Mouse (Mus musculus): ENCODE measurements around the gene Senp5. TPM values are rescaled to one million over a fixed set of nuclear protein-coding genes. Genes with fewer than 3 reads are reported as not detected.
A peak's percentile ranks its signal among the peaks of the same experiment; 100 is the strongest.

The Senp5 gene
- polyA plus RNA-seq, 1 experiment from 2014 or later, result 9.8 TPM

DNA sequence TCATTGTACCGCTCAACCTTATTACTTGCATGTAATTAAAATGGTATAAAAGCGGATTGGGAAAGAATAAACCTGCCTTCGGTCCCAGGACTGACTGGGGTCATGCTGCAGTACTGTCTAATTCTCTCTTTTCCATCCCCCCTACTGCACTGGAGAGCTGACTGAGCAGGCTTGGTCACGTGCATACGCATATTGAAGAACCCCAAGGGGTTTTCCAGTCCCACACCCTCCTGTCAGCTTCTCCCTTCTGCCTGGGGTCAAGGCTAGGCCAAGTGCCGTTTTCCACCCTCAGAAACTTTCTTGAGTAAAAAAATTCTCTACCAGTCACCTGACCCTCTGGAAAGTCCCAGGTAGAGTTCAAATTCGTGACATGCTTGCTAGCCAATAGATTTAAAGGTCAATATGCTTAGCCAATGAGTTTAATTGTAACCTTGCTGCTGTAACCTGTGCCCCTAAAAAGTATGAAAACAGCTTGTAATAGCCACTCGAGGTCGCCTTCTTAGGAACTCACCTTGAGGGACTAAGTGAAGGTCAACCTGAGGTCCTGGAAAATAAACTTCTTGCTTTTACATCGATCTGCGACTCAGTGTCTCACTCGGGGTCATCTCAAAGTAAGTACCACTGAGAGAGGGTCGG lies 76.4 kb downstream of the Senp5 start:
- H3K27me3 ChIP-seq (ENCODE audit: control insufficient read depth, insufficient read depth, low read length), result peaks cover 7% of the 10 kb centered on the region
- H3K9me3 ChIP-seq (replicated peaks; ENCODE audit: control insufficient read depth, low read length), result no peaks in the 10 kb centered on the region
- 76% methylated on average over 13 of the region's 13 CpGs for WGBS (ENCODE audit: insufficient replicate concordance)
- H3K9ac ChIP-seq (ENCODE audit: low read depth, low read length), result no peak overlapping the region
- no peak for ATAC-seq (replicated peaks; ENCODE audit: insufficient number of reproducible peaks, low FRiP score, low TSS enrichment)
- H3K27ac ChIP-seq (ENCODE audit: low read depth, low read length), result no peak overlapping the region
- no peak overlapping the region for H3K4me3 ChIP-seq (ENCODE audit: low read depth, low read length)
- no peaks in the 10 kb centered on the region for H3K36me3 ChIP-seq (ENCODE audit: control insufficient read depth, insufficient read depth, low read length)
- H3K4me1 ChIP-seq (ENCODE audit: control insufficient read depth, insufficient read depth, low read length), result no peaks in the 10 kb centered on the region
- H3K4me2 ChIP-seq, result no peak overlapping the region

- 75% methylated on average over 6 of the region's 6 CpGs for WGBS (ENCODE audit: insufficient replicate concordance)
- Histone ChIP-seq H3K27ac (ENCODE audit: low read depth, low read length) (no peak overlapping the region), H3K9me3 (replicated peaks; ENCODE audit: control insufficient read depth, low read length) (no peaks in the 10 kb centered on the region), H3K4me1 (ENCODE audit: control insufficient read depth, insufficient read depth, low read length) (no peaks in the 10 kb centered on the region), H3K27me3 (ENCODE audit: control insufficient read depth, insufficient read depth, low read length) (peaks cover 7% of the 10 kb centered on the region), H3K4me3 (ENCODE audit: low read depth, low read length) (no peak overlapping the region), H3K4me2 (no peak overlapping the region), H3K9ac (ENCODE audit: low read depth, low read length) (no peak overlapping the region), H3K36me3 (ENCODE audit: control insufficient read depth, insufficient read depth, low read length) (no peaks in the 10 kb centered on the region)
- no peak for ATAC-seq (replicated peaks; ENCODE audit: insufficient number of reproducible peaks, low FRiP score, low TSS enrichment)
These were observed 77.0 kb downstream of the Senp5 start for GRCm38 (mm10) chr16:31926091-31926490.

DNA sequence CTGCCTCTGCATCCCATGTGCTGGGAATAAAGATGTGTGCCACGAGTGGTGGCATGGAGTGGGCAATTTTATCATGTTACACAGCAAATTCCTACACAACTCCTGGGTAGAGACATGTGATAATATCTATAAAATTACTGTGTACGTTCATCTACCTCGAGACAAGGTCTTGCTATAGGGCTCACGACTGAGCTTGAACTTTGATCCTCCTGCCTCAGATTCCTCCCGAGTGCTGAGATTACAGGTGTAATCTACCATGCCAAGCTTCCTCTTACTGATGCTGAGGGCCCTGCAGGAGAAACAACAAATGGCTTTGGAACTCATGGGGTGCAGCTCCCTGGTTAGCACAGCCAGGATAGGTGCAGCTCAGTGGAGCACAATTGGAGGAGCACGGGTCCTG lies 78.7 kb downstream of the Senp5 start:
- no peak overlapping the region for H3K9ac ChIP-seq (ENCODE audit: low read depth, low read length)
- H3K4me2 ChIP-seq, result no peak overlapping the region
- no peak overlapping the region for H3K27ac ChIP-seq (ENCODE audit: low read depth, low read length)
- H3K27me3 ChIP-seq (ENCODE audit: control insufficient read depth, insufficient read depth, low read length), result no peaks in the 10 kb centered on the region
- no peaks in the 10 kb centered on the region for H3K9me3 ChIP-seq (replicated peaks; ENCODE audit: control insufficient read depth, low read length)
- H3K4me1 ChIP-seq (ENCODE audit: control insufficient read depth, insufficient read depth, low read length), result no peaks in the 10 kb centered on the region
- no peak overlapping the region for H3K4me3 ChIP-seq (ENCODE audit: low read depth, low read length)
- no peaks in the 10 kb centered on the region for H3K36me3 ChIP-seq (ENCODE audit: control insufficient read depth, insufficient read depth, low read length)
- no peak for ATAC-seq (replicated peaks; ENCODE audit: insufficient number of reproducible peaks, low FRiP score, low TSS enrichment)
- WGBS (ENCODE audit: insufficient replicate concordance), result 72% methylated on average over 6 of the region's 6 CpGs

DNA sequence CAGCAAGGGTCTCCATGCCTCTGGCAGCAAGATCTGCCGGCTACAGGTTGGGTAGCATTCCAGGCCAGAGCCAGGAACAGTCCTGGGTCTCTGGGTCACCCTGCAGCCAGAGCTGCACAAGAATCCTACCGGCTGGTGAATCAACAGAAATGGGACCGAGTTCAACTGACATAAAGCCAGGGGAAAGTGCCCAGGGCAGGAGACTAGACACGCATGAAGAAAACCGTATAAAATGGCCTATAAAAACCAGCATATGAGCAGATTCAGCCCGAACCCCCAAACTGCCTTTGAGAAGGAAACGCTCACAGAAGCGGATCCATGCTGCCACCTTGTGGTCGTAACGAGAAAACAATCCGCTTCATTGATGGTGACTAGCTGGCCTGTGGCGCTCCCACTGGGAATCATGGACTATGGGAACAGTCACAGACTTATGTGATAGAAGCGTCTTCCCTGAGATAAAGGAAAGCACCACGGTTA lies 84.8 kb downstream of the Senp5 start:
- Histone ChIP-seq H3K4me3 (ENCODE audit: low read depth, low read length) (no peak overlapping the region), H3K9ac (ENCODE audit: low read depth, low read length) (no peak overlapping the region)

GRCm38 (mm10) chr16:31917776-31918175 lies 85.3 kb downstream of the Senp5 start:
- 61% methylated on average over 11 of the region's 11 CpGs for WGBS (ENCODE audit: insufficient replicate concordance)

More for the DNA sequence above, 84.8 kb downstream of the Senp5 start:
- no peaks in the 10 kb centered on the region for H3K4me1 ChIP-seq (ENCODE audit: control insufficient read depth, insufficient read depth, low read length)
- 5% methylated on average over 14 of the region's 14 CpGs for WGBS (ENCODE audit: insufficient replicate concordance)
- H3K27me3 ChIP-seq (ENCODE audit: control insufficient read depth, insufficient read depth, low read length), result no peaks in the 10 kb centered on the region
- ATAC-seq (replicated peaks; ENCODE audit: insufficient number of reproducible peaks, low FRiP score, low TSS enrichment), result no peak
- H3K27ac ChIP-seq (ENCODE audit: low read depth, low read length), result no peak overlapping the region
- no peaks in the 10 kb centered on the region for H3K9me3 ChIP-seq (replicated peaks; ENCODE audit: control insufficient read depth, low read length)
- H3K4me2 ChIP-seq, result peak overlapping the region; percentile 53
- H3K36me3 ChIP-seq (ENCODE audit: control insufficient read depth, insufficient read depth, low read length), result no peaks in the 10 kb centered on the region

DNA sequence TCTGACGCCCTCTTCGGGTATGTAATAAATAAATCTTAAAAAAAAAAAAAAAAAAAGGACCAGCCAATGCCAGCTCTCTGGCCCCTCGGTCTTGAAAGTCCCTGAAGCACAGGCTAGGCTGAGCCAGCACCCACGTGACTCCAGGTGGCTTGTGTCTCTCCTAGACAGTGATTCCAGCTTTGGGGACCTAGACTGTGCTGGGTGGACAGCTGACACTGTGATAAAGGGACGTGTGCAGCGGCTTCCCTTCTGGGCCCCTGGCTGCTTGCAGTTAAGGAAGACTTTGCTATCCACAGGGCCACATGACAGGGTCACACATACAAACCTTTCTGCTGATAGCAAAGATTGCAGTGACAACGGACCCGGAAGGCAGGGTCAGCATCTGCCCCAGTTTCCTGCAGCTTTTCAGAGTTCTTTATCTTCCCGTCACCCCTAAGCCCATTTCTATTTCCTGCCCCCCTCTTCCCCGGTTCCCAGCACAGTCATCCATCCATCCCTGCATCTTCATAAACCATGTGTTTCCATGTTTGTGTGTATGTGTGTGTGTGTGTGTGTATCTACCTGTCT lies 92.7 kb downstream of the Senp5 start:
- WGBS (ENCODE audit: insufficient replicate concordance), result 47% methylated on average over 10 of the region's 10 CpGs
- Histone ChIP-seq H3K36me3 (ENCODE audit: control insufficient read depth, insufficient read depth, low read length) (no peaks in the 10 kb centered on the region), H3K4me2 (no peak overlapping the region), H3K9me3 (replicated peaks; ENCODE audit: control insufficient read depth, low read length) (no peaks in the 10 kb centered on the region), H3K4me1 (ENCODE audit: control insufficient read depth, insufficient read depth, low read length) (peaks cover 11% of the 10 kb centered on the region), H3K27me3 (ENCODE audit: control insufficient read depth, insufficient read depth, low read length) (no peaks in the 10 kb centered on the region; the same call in 1 of the 2 replicates), H3K4me3 (ENCODE audit: low read depth, low read length) (no peak overlapping the region), H3K27ac (ENCODE audit: low read depth, low read length) (no peak overlapping the region), H3K9ac (ENCODE audit: low read depth, low read length) (no peak overlapping the region)
- ATAC-seq (replicated peaks; ENCODE audit: insufficient number of reproducible peaks, low FRiP score, low TSS enrichment), result no peak

More at GRCm38 (mm10) chr16:31917776-31918175, 85.3 kb downstream of the Senp5 start:
- Histone ChIP-seq H3K4me2 (peak overlapping the region; percentile 53; the same call in 1 of the 2 replicates), H3K27me3 (ENCODE audit: control insufficient read depth, insufficient read depth, low read length) (no peaks in the 10 kb centered on the region), H3K4me3 (ENCODE audit: low read depth, low read length) (no peak overlapping the region), H3K36me3 (ENCODE audit: control insufficient read depth, insufficient read depth, low read length) (no peaks in the 10 kb centered on the region), H3K4me1 (ENCODE audit: control insufficient read depth, insufficient read depth, low read length) (no peaks in the 10 kb centered on the region), H3K9me3 (replicated peaks; ENCODE audit: control insufficient read depth, low read length) (no peaks in the 10 kb centered on the region), H3K27ac (ENCODE audit: low read depth, low read length) (no peak overlapping the region), H3K9ac (ENCODE audit: low read depth, low read length) (no peak overlapping the region)
- ATAC-seq (replicated peaks; ENCODE audit: insufficient number of reproducible peaks, low FRiP score, low TSS enrichment), result no peak

Small RNAs within 50 kb of the gene (microRNA-seq; reads per million reads assigned to microRNA genes)
- not detected for gene Gm26269 (ENCODE audit: borderline number of aligned reads)

Other genes with a start within 250 kb of the Senp5 start
- gene Meltf, start 124.5 kb downstream of the Senp5 start, polyA plus RNA-seq (2014; fragmentation: Nextera tagmentation; extraction: Ambion mirVana), result not detected in 2 replicates
- 0.55 TPM in 1 of 2 replicates, not detected in the other for gene Pigz, start 69.4 kb downstream of the Senp5 start, polyA plus RNA-seq (2014; fragmentation: Nextera tagmentation; extraction: Ambion mirVana)
- 105 and 113 TPM in 2 replicates for gene 0610012G03Rik, start 54.8 kb downstream of the Senp5 start, polyA plus RNA-seq (2014; fragmentation: Nextera tagmentation; extraction: Ambion mirVana)
- gene Ncbp2, start 54.8 kb downstream of the Senp5 start, polyA plus RNA-seq (2014; fragmentation: Nextera tagmentation; extraction: Ambion mirVana), result 87.5 and 90.0 TPM in 2 replicates
- 33.9 and 37.5 TPM in 2 replicates for gene Pak2, start 76.1 kb upstream of the Senp5 start, polyA plus RNA-seq (2014; fragmentation: Nextera tagmentation; extraction: Ambion mirVana)
- 86.3 and 91.7 TPM in 2 replicates for gene Pigx, start 96.5 kb upstream of the Senp5 start, polyA plus RNA-seq (2014; fragmentation: Nextera tagmentation; extraction: Ambion mirVana)
- gene Cep19, start 96.5 kb upstream of the Senp5 start, polyA plus RNA-seq (2014; fragmentation: Nextera tagmentation; extraction: Ambion mirVana), result 22.0 and 24.4 TPM in 2 replicates
- 5.9 and 6.6 TPM in 2 replicates for gene Nrros, start 162.3 kb upstream of the Senp5 start, polyA plus RNA-seq (2014; fragmentation: Nextera tagmentation; extraction: Ambion mirVana)
- gene Bex6, start 176.5 kb upstream of the Senp5 start, polyA plus RNA-seq (2014; fragmentation: Nextera tagmentation; extraction: Ambion mirVana), result 0.42 TPM in 1 of 2 replicates, not detected in the other
- 11.2 and 12.4 TPM in 2 replicates for gene Fbxo45, start 243.9 kb upstream of the Senp5 start, polyA plus RNA-seq (2014; fragmentation: Nextera tagmentation; extraction: Ambion mirVana)
- gene Wdr53, start 243.9 kb upstream of the Senp5 start, polyA plus RNA-seq (2014; fragmentation: Nextera tagmentation; extraction: Ambion mirVana), result 11.1 and 14.3 TPM in 2 replicates

All from heart, embryonic 11.5 days (tissue).